Mouse (Mus musculus) embryonic fibroblast, embryonic 13.5 days (primary cell): ENCODE results near the gene Adgrd1.

Experiments used
- CTCF ChIP-seq: IDR thresholded peaks from 2 replicates; pipeline ENCODE4 v1.5.1; 2011; ENCODE audit warnings: mild to moderate bottlenecking, control low read depth, low read length, moderate library complexity, borderline replicate concordance; ENCODE audit not compliant: insufficient read depth
- POLR2A ChIP-seq: IDR thresholded peaks from 2 replicates; pipeline ENCODE4 v1.6.1; 2011; ENCODE audit warnings: low read depth, mild to moderate bottlenecking, control low read depth, low read length, moderate library complexity

DNA sequence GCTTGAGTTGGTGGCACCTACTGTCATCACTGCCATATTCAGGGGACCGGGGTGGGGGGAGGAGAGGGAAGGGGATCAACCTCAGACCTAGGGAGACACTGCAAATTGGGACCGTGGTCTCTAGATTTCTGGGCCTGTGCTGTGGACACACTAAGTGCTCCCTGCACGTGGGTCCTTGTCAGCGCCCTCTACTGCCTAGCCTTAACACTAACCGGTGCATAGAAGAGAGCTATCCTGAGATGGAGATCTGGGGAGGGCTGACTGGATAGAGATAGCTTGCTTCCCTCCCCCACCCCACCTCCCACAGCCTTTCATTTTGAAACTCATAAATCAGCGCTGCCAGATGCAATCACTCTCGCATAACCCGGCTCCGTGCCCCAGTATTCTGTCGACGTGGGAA lies 139.8 kb downstream of the Adgrd1 start:
- TF ChIP-seq POLR2A (no peak), CTCF (no peak)
